Mouse (Mus musculus) MEL-GATA-1-ER (cell line): ENCODE measurements around the gene Gm37240.

Experiments used
- DNase-seq: peaks from one replicate; pipeline ENCODE4 v3.0.0-alpha.2; 2012; ENCODE audit warnings: low read depth; ENCODE audit errors: extremely low read depth

Gene Gm37240

GRCm38 (mm10) chr3:85356373-85356772 lies 530.9 kb downstream of the Gm37240 start:
- DNase-seq = no peak

GRCm38 (mm10) chr3:85348021-85348420 lies 539.3 kb downstream of the Gm37240 start:
- DNase-seq = no peak

DNA sequence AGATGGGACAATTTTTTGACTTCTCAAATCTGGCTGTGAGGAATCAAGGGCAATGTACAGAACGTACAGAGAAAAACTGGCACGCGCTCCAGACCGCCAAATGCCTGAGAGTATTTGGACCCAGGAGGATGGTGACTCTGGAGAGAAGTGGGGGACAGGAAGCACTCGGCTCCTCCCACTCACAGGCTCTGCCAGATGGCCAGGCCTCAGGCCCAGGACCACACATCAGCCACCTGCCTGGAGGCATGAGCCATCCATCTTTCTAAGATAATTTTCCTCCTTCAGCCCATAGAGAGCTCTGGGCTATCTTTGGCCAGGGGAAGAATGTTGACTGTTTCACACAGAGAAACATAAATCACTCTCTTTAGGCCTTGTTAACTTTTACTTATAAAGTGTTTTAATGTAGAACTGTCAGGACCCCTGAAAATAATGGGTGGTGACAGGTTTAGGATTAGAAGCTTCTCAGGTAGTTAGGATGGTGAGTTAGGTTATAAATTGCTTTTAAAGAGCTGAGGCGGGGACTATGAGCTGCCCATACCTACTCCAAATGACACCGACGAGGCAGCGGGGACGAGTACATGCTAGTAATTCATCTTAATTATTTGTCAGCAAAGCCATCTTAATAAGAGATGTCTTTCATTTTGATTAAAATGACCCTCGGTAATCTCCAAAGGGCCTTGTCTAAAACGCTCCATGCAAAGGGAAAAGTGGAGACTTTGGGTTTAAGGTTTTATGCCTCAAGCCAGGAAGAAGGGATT lies 546.0 kb downstream of the Gm37240 start:
- no peak for DNase-seq

DNA sequence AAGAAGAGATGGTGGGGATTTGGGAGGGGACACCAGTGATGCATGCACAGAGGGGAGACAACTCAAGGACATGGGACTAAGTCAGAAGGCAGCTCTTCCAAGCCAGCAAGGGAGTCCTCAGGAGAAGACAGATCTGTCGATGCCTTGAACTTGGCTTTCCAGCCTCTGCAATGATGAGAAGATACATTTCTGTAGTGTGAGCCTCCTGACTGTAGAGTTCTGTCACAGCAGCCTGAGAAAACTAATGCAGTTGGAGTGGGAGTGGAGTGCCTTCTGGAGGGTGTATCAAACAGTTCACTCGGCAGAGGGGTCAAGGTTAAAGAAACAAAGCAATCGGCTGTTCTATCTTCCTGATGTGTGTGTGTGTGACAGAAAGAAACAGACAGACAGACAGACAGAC lies 546.8 kb downstream of the Gm37240 start:
- no peak for DNase-seq

GRCm38 (mm10) chr3:85339926-85340325 lies 547.4 kb downstream of the Gm37240 start:
- no peak for DNase-seq

- DNase-seq = no peak
Measured at GRCm38 (mm10) chr3:85339269-85339820, 548.0 kb downstream of the Gm37240 start.

- no peak for DNase-seq
Measured at GRCm38 (mm10) chr3:85338755-85339095, 548.6 kb downstream of the Gm37240 start.

GRCm38 (mm10) chr3:85337881-85338754 lies 549.2 kb downstream of the Gm37240 start:
- no peak for DNase-seq

GRCm38 (mm10) chr3:85335517-85335916 lies 551.8 kb downstream of the Gm37240 start:
- DNase-seq = no peak

- no peak for DNase-seq
Measured at GRCm38 (mm10) chr3:85332276-85332675, 555.0 kb downstream of the Gm37240 start.

GRCm38 (mm10) chr3:85318256-85318655 lies 569.1 kb downstream of the Gm37240 start:
- no peak for DNase-seq

DNA sequence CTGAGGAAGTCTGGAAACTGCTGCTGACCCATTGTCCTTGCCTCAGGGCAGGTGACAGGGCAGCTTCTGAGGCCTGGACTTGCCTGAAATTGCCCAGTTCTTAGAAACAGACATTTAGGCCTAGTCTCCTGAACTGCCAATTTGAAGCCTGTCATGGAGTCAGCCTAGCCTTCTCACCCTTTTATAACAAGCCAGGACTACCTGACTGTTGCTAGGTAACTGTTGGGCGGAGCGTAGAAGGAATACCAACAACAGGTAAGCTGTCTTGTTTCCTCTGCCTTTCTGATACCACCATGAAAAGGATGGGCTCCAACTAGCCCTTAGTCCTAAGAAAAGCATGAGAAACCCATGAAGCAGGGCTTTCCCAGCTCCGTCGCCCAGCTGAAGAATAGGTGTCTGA lies 570.0 kb downstream of the Gm37240 start:
- no peak for DNase-seq

- no peak for DNase-seq
Measured at GRCm38 (mm10) chr3:85314961-85315360, 572.4 kb downstream of the Gm37240 start.

DNA sequence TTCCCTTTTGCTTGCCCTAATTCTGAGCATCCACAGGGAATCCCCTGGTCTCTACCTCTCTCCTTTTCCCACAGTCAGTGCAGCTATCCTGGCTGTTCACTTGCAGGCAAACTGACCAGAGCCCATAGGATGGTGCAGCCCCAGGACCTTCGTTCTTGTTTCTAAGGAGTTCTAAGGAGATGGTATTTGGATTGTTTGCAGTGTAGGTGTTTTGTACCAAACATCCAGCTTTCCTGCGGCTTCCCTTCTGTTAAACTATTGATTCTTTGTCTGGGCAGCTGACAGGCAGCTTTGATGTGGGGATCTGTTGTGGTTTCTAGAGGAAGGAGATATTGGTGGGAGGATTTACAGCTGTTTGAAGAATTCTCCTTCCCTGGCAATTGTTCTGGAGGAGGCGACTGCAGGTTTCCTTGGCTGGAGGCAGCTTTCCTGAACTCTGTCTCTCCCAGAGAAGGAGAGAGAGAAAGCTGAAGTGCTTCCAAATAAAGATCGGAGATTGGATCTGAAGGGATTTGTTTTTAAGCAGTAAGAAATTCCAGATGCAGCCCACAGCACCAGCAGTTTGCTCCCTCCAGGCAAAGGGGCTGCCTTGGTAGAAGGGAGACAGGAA lies 573.6 kb downstream of the Gm37240 start:
- DNase-seq = no peak

DNA sequence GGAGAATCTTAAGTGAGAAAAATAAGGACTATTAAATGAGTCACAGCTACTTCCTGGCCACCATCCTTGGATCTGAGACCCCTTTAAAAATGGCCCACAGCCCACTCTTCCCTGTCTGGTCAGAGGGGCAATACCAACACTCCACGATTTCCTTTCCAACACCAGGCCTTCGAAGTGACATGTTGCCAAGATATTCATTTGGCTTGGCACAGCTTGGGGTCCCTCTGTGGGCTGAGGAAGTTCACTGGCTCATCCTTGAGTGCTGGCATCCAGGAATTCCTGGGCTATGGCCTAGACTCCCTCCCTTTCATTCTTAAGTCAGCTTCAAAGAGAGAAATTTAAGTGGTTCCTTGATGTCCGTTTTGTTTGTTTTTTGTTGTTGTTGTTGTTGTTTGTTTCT lies 576.1 kb downstream of the Gm37240 start:
- no peak for DNase-seq

GRCm38 (mm10) chr3:85310401-85310989 lies 576.8 kb downstream of the Gm37240 start:
- no peak for DNase-seq

- no peak for DNase-seq
Measured at GRCm38 (mm10) chr3:85309168-85309567, 578.1 kb downstream of the Gm37240 start.

- no peak for DNase-seq
Measured at GRCm38 (mm10) chr3:85308706-85309105, 578.6 kb downstream of the Gm37240 start.

DNA sequence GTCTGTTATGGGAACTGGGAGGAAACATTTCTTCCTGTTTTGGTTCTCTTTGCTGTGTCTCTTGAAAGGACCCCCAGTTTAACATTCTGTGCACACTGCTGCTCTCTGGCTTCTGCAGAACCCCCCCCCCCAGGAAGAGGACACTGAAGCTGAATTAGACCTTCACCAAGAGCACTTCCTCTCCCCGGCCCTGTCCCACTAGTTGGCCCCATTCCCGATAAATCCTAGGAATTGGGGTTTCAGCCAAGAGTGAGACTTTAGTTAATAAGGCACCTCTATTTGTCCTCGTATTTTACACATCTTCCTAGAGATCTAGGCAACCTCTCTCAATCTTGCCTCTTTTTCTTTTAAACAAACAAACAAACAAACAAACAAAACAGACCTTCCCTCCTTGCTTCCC lies 585.5 kb downstream of the Gm37240 start:
- no peak for DNase-seq

DNA sequence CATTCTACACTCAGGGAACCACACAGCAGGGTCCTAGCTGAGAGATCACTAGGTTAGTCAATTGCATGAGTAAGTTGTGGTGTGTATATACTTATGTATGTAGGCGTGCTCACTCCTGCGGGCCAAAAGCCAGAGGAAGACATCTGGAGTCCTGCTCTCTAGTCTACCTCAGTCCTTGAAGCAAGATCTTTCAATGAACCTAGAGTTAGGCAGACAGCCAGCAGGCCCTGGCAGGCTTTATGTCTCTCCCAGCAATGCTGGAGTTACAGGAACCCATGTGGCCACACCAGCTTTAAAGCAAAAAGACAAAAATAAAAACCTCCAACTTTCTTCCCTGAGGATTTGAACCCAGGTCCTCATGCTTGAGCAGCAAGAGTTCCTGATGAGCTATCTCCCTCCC lies 586.0 kb downstream of the Gm37240 start:
- DNase-seq = no peak
